Comparison of ENCODE assay signal across 8 mouse cellular contexts in the genomic region with DNA sequence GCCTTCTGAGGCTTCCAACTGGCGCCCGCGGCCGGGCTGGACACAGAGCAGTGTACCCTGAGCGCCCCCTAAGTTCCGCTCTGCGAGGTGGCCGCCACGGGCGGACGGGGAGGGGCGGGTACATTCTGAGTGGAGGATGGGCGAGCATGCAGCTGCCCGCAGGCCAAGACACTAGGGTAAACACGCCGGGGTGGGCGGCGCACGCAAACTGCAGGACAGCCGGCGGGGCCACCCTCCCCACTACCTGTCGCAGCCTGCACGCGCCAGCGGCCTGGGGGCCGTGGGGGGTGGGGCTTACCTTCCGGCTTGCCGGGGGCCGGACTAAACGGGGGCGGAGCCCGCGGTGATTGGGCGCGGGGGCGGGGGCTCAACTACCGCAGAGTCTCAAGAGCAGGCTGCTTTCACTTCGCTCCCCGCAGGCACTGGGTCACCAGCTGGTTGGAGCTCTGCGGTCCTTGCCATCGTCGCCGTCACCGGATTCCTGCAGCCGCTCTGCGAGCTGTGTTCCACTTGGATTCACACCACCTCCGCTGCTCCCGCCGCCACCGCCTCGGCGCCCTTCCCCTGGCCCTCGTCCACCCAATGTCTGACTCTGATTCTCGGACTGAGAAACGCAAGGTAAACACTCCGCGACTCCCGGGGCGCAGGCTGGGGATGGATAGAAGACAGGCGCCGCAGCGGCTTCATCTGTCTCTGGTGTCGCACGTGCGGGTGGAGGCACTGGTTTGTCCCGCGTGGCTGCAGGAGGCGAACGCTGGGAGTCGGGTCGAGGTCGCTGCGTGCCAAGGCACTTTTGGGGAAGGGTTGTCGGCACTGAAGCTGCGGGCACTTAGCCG. TPM values are rescaled to one million over a fixed set of nuclear protein-coding genes. Genes with fewer than 3 reads are reported as not detected.
DNase-seq lines count a peak whose midpoint lies in the region; ATAC-seq lines count a peak whose summit lies in the region.

Bcl2l11 (plus strand) TSS at position 404 of the 836 bp plus-strand sequence.

- peaks cover 72% of the 10 kb centered on the region for H3K4me1 ChIP-seq in hindbrain, embryonic 10.5 days (replicated peaks)
- H3K4me1 ChIP-seq in lung, embryonic 16.5 days (replicated peaks; ENCODE audit: control insufficient read depth, insufficient read depth, low read length): peaks cover 34% of the 10 kb centered on the region

- H3K36me3 ChIP-seq in hindbrain, embryonic 10.5 days: peaks cover 23% of the 10 kb centered on the region
- 0 out of 2 replicates have a peak, but pooled peaks cover 2% of the 10 kb centered on the region for H3K36me3 ChIP-seq in lung, embryonic 16.5 days (ENCODE audit: control insufficient read depth, insufficient read depth, low read length)

- H3K27me3 ChIP-seq in hindbrain, embryonic 10.5 days (ENCODE audit: insufficient read depth, poor library complexity, severe bottlenecking): peaks cover 39% of the 10 kb centered on the region
- peaks cover 7% of the 10 kb centered on the region; the same call in 1 of the 2 replicates for H3K27me3 ChIP-seq in lung, embryonic 16.5 days (ENCODE audit: control insufficient read depth, insufficient read depth, low read depth, low read length)

- no peaks in the 10 kb centered on the region for H3K9me3 ChIP-seq in hindbrain, embryonic 10.5 days
- no peaks in the 10 kb centered on the region for H3K9me3 ChIP-seq in lung, embryonic 16.5 days (ENCODE audit: control insufficient read depth, low read length)

- peak within 1 kb of the TSS; percentile 77 for H3K4me2 ChIP-seq in lung, embryonic 16.5 days (ENCODE audit: low read depth, low read length)

- H3K27ac ChIP-seq in hindbrain, embryonic 10.5 days: peak within 1 kb of the TSS; percentile 97
- H3K27ac ChIP-seq in lung, embryonic 16.5 days (ENCODE audit: low read length): peak within 1 kb of the TSS; percentile 91

- under 1% methylated on average over 76 of the region's 76 CpGs for WGBS in hindbrain, embryonic 10.5 days
- under 1% methylated on average over 73 of the region's 76 CpGs for WGBS in lung, embryonic 16.5 days

- peak within 1 kb of the TSS; percentile 75 for H3K9ac ChIP-seq in lung, embryonic 16.5 days (ENCODE audit: low read length)

- peak; percentile 99 for DNase-seq in Muller cell, postnatal 12 days (ENCODE audit: inconsistent ontology term)
- peak; percentile 86 for DNase-seq in cerebellum, adult 9-11 months
- DNase-seq in frontal cortex, adult 2 months (ENCODE audit: extremely low spot score in 1 of 2, low spot score in 1 of 2): peak; percentile 71 to 87
- DNase-seq in hindbrain, embryonic 10.5 days (ENCODE audit: low spot score): peak; percentile 98
- peak; percentile 90 for DNase-seq in layer of hippocampus, adult 9-11 months
- peak; percentile 95 for DNase-seq in ovary, adult 18-20 months (ENCODE audit: low spot score)
- DNase-seq in thymus, postnatal 0 days (ENCODE audit: low spot score): peak; percentile 96

- peak within 1 kb of the TSS; percentile 74 for H3K4me3 ChIP-seq in hindbrain, embryonic 10.5 days
- peak within 1 kb of the TSS; percentile 85 for H3K4me3 ChIP-seq in lung, embryonic 16.5 days (ENCODE audit: low read length)

- peak; percentile 86 for ATAC-seq in lung, embryonic 16.5 days (ENCODE audit: low read depth)

RNA-seq across cellular contexts. Expression of gene Bcl2l11, which starts in this region (rescaled TPM):
- polyA plus RNA-seq in frontal cortex, adult 2 months (2012; rRNA removed): 6.5 and 8.1 TPM in 2 replicates
- 26.2 and 27.4 TPM in 2 replicates for polyA plus RNA-seq in hindbrain, embryonic 10.5 days (2016; fragmentation: Nextera tagmentation; extraction: Ambion mirVana)
- 28.1 and 28.8 TPM in 2 replicates for polyA plus RNA-seq in lung, embryonic 16.5 days (2015; fragmentation: Nextera tagmentation; extraction: Ambion mirVana)
- 24.4 and 25.6 TPM in 2 replicates for polyA plus RNA-seq in thymus, postnatal 0 days (2015; fragmentation: Nextera tagmentation; extraction: Ambion mirVana)

Comparison
In these comparisons a context has a peak if more than half of its experiments do, and no peak if none do; other contexts are left out.
1. Peak in every context shown above with its lines: DNase-seq, ATAC-seq, H3K4me3 ChIP-seq and H3K27ac ChIP-seq.